Mouse (Mus musculus): Measurements from ENCODE around the gene Tspan15. TPM values are rescaled to one million over a fixed set of nuclear protein-coding genes. Genes with fewer than 3 reads are reported as not detected.
A peak's percentile ranks its signal among the peaks of the same experiment; 100 is the strongest.

Tspan15 gene
- polyA plus RNA-seq, 2 experiments from 2014 or later, result 0.15 TPM; not detected in 1

DNA sequence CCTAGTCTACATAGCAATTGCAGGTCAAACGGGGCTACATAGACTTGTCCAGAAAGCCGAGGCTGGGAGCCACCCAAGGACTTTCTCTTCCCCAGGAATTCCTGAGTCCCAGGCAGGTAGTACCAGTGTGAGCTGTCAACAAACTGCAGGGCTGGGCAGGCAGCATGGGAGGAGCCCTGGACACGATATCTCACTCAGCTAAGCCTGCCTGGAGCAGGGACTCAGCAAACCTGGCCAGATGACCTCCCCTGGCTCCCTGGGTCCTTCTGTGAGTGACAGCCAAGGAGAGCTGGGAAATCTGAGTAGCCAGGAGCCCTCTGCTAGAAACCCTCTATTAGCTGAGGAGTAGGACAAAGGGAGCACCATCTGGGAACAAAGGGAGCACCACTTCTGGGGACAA is 41.7 kb downstream of the Tspan15 start:
- ATAC-seq, result no peak

DNA sequence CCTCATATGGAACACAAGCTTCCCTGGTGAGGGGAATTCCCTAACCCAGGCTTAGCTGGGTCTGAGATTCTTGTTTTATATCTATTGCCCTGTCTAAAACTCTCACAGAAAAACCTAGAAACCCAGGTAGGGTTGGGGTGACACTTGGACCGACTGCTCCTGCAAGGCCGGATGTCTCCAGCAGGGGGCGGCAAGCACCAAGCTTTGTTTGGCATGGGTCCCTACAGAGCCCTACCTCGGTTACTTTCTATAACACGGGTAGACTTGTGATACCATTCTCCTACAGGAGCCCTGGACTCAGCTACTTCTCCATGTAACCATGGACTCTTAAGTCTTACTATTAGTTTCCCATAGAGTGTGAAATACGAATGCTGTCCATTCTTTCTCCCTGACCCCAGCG is 44.2 kb downstream of the Tspan15 start:
- ATAC-seq, result no peak

DNA sequence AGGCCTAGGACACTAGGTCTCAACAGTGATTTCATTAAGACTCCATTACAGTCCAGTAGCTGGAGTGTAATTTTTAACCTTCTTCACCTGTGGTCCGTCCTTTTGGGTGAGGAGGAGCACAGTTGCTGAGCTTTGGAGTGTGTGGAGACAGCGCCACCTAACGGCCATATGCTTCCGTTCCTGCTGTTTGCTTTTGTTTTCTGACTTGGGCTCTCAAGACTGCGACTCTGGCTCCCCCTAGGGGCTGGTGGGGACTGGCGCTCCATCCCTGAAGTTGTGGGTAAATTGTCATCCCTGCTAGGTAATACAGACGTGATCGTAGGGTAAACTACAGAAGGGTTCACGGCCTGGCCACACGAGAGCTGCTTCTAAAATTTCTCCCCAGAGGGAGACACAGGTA is 48.0 kb downstream of the Tspan15 start:
- ATAC-seq, result peak; percentile 90

DNA sequence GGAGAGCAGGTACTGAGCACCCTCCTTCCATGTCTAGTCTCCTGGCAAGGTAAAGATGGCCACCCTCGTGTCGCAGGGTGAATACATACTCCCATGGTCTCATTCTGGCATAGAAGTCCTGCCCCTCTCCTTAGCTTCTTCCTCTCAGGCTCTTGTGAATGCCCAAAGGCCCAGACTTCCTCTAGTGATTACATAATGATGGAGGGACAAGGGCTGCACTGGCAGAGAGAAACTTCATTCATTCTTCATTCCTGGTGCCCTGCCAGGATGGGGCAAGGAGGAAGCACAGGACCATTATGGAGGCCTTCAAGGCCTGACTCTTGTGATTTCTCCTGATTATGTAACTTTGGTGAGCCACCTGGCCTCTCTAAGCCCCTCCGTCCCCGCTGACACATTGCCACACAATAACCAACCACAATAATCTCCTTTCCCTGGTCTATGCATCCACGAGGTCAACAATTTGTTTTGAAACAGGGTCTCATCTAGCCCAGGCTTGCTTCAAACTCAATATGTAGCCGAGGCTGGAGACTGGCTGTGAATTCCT is 48.5 kb downstream of the Tspan15 start:
- ATAC-seq, result no peak

DNA sequence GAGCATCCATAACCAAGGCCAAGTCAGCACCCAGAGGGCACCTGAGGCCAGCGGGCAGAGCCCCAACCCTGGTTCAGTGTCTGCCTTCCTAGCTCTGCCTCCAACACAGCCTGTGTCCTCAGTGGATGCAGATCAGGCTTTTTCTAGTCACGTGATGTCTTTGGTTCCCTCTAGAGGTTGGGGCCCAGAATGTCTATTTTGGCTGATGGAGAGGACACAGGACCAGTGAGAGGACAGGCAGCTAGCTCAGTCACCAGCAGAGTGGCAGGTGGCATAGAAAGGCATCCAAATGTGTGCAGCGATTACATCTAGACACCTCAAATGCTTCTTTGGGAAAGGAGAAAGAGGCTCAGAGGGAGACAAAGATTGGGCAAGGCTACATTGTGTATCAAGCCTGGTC is 49.4 kb downstream of the Tspan15 start:
- no peak for ATAC-seq

DNA sequence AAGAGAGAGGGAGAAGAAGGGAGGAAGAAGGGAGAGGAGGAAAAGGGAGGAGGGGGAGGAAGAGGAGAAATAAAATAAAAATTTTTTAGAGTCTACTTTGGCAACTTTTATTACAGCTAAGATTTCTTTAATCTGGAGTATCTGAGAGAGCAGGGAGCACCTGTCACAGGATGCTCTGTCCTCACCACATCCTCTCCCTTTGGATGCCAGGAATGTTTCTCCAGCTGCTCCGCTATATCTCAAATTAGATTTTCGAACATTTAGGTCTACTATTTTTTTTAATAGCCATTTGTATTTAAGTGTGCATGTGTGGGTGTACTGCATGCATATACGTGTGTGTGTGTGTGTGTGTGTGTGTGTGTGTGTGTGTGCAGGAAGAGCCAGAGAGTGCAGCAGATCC is 51.1 kb downstream of the Tspan15 start:
- no peak for ATAC-seq

DNA sequence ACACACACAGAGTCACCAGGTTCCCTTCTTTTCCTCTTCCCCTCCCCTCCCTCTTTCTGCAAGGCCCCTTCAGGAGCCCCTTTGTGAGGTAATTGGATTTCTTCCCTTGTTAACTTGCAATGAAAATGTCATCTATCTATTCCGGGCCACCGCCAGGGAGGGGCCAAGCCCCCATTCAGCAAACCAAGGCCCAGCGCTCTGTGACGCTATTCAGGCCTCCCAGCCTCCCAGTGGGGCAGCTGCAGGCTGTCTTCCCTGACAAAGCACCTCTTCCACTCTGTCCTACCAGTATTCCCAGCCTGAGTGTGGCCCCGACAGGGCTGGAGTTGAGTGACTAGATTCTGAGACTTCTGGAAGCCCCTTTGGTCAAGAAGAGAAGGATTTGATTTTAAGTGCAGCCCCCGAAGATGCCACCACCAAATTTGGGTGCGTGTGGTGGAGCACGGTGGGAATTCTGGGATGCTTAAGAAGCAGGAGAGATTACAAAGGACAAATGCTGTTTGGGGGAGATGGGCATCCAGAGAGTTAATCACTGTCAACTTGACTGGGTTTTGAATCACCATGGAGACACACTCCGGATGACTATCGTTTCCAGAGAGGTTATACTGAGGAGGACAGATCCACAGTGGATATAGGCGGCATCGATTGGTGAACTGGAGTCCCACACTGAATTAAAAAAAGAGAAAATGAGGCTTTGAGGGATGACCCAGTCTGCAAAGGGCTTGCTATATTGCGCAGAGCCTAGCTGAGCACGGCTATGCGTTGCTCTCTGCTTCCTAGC is 56.3 kb downstream of the Tspan15 start:
- ATAC-seq, result no peak

DNA sequence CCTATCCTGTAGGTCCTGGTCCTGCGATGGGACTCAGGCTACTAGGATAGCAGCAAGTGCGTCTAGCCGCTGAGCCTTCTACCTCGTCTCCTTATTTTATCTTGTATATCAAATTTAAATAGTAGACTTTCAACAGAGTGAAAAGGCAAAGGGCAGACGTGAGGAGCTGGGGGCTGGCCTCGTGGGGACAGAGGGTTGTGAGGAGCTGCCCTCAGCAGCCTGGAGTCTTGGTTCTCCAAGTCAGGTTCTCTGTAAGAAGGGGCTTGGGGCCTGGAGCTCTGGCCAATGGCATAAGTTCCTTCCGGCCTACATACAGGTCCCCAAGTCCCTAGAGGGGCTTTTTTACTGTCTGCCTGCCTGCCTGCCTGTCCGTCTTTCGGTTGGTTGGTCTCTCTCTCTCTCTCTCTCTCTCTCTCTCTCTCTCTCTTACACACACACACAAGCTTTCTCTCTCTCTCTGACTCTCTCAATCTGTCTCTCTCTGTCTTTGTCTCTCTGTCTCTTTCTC is 57.1 kb downstream of the Tspan15 start:
- ATAC-seq, result no peak

DNA sequence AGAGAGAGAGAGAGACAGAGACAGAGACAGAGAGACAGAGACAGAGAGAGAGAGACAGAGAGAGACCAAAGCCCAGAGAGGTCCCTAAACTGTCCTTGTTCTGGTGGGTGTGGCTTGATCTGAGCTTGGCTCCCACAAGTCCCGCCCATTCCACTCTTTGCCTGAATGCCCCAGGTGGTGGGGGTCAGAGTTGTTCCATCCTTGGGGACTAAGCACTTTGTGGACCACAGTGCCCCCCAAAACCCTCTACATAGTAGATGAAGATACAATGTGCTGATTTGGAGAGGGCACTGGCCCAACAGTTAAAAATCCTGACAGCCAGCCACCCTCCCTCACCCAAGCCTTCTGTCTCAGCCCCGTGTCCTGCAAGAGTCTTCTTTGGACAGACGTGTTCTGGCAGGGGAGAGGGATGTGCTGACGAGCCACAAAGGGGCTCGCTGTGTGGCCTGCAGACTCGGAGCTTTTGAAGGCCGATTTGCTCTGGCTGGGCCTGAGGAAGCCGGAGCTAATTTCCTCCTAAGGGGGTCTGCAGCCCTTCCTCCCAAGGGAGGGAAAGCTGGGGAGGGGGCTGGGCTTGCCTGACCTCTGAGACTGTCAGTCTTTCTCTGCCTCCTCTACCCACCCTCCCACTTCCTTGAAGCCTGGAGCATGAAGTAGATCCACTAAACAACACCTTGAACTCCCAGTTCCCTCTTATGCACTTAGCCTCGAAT is 58.1 kb downstream of the Tspan15 start:
- no peak for ATAC-seq

DNA sequence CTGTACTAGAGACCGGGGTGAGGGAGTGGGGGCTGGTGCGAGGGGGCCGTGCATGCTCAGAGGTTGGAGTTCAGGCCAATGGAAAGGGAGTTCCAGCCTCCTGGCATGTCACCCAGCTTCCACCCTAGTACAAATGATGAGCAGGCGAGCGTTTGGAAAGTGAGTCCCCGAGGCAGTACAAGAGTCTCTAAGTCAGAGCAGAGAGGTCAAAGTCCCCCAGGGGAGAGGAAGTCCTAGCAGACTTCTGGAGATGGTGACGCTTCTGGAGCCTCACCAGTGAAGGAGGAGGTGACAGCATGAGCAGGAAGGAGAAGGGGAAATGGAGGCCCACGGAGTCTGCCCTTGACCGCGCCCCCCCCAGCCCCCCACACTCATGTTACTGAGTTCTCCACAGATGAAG is 68.6 kb downstream of the Tspan15 start:
- no peak for ATAC-seq

DNA sequence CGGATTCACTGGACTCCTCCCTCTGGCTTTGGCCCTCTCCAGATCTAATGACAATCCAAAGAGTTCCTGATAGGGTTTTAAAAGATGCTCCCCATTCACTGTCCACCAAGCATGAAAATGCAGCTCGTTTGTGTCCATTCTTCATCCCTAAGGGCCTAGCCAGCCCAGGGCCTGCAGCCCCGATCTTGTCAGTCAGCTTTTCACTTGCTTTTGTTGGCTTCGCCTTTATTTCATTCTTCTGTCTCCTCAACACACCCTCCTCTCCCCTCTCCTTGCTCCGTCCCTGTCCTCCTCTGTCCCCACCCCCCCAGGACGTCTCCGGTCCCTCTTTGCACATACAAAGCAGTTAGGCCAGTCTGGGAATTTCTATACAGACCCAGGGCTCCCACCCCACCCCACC is 81.1 kb downstream of the Tspan15 start:
- ATAC-seq, result no peak

DNA sequence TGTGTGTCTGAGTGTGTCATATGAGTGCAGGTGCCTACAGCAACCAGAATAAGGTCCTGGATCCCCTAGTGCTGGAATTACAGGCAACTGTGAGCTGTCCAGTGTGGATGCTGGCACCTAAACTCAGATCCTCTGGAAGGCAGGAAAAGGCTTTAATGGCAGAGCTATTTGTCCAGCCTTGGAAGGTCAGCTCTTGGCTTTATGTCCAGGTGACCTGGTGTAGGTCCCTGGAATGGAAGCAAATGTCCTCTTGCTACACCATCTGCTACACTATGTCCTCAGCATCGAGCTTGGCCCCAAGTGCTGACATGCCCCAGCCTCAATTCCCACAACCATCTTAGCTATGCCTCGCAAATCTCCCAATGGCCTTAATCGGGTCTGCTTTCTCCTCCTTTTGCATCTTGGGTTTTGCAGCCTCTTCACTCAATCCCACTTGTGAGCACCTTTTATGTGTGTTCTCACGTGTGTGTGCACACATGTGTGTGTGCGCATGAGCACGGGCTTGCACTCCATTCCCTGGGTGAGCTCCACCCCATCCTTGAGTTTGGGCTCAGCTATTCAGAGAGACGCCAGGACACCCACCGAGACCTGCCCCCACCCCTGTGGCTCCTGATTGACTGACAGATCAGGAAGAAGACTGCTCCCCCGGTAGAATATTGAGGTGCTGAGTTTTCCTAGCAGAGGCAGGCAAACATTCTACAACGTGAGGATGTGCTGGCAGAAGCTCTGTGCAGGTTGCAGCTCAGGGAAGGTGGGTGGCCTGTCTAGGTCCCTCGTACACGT is 83.4 kb downstream of the Tspan15 start:
- no peak for ATAC-seq

DNA sequence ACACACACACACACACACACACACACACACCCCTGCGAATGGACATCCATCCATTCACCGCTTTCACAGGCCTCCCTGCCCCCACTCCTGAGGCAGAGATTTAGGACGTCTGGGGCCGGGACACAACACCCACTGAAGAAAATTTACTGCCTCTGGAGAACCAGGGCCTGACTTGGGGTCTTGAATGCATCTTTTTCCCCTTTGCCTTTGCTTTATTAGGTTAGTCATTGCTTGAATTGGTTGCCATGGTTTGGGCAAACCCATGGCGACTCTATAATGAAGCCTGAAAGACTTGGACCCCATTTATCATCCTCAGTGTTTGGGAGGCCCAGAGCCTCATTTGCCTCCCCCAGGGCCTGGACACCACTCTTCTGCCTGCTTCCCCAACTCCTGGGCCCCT is 85.1 kb downstream of the Tspan15 start:
- no peak for ATAC-seq

DNA sequence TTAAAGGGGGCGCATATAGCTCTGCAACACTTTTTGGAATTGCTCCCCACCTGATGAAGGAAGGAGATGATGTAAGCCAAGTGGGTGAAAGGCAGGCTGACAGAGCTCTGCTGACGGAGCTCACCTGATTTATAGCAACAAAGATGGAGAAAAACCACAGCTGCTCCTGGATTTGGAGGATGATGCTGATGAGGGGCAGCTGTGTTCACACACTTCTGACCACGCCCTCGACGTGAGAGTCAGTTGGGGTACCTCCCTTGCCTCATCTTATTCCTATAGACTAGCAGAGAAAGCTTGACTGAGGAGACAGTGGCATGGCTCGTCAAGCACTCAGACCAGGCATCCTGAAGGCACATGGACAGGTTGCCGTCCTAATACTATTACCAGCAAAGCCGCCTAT is 87.2 kb downstream of the Tspan15 start, which contains the start of gene Fam241b:
Fam241b (minus strand) TSS at position 101 of the 400 bp plus-strand sequence.
- no peak for ATAC-seq

DNA sequence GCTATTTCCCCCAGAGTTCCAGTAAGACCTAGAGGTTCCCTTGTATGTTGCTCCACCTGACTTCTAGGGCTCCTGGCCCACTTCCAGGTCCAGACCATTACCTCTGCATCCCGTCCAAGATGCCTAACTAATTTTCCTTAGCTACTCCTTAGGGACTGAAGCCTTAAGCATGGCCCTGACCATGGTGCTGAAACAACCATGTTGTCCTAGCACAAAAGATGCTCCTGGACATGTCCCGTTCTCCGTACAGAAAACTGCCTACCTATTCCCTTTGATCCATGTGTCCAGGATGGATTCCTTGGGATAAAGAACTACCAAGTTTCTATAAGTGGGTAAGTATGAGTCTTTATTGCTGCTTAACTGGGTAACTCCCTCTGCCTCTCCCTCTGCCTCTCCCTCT is 93.0 kb downstream of the Tspan15 start:
- ATAC-seq, result no peak

DNA sequence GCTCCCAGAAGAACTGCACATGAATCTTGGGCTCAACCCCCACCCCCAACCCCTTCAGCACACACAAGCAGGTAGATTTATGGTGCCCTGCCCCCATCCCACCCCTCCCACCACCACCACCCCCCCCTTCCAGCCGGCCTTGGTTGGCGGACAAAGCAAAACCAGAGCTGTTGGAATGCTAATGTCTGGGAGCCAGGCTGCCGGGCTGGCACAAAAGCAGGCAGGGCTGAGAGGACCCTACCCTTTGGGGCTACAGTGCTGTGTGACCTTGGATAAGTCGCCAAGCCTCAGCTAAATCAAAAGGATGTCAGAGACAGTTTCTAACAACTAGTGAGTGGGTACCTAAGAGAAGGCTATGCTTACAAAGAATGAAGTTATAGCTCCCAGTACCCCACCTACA is 93.9 kb downstream of the Tspan15 start:
- no peak for ATAC-seq

DNA sequence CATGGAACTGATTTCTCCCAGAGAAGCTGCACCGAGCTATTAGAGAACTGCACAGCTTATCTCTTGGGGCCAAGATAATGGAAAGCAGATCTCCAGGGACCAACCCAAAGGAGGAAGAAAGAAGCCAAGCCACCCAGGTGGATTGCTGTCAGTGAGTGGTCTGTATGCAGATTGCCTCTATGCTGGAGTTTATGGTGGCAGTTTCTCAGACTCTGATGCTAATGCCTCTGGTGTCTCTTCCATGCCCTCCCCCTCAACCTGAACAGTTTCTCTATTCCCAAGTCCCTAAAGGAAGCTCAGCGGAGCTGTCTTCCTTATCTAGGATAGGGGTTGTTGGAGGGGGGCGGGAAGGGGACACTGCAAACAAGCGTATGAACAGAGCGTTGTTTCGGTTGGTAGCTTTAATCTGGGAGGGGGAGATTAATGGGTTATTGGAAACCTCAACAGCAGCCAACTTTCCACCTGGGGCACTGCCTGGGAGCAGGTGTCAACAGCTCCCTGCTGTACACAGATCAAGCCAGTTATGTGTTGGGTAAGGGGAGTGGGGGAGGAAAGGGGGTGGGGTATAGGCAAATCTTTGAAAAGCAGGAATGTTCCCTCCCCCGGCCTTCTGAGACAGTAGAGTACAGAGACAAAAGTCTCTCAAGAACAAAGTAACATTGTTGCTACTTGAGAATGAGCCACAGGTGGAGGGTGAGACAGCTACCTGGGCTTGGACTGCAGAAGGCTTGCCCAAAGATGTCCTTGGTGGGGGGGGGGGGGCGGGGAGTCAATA is 95.2 kb downstream of the Tspan15 start:
- no peak for ATAC-seq

Other genes with a start within 250 kb of the Tspan15 start
- gene Neurog3, start 98.2 kb downstream of the Tspan15 start, polyA plus RNA-seq (2017; shearing (Covaris generic)), result not detected
- 1 to 10 TPM; 2.9 to 3.3 TPM for gene Fam241b, start 87.3 kb downstream of the Tspan15 start, polyA plus RNA-seq (2017; shearing (Covaris generic))
- not detected for gene Tacr2, start 21.2 kb upstream of the Tspan15 start, polyA plus RNA-seq (2017; shearing (Covaris generic))
- 10 to 100 TPM; 52.7 to 92.5 TPM for gene Hk1, start 148.7 kb upstream of the Tspan15 start, polyA plus RNA-seq (2017; shearing (Covaris generic))
- under 1 TPM in 1 of 2 experiments, not detected in 1; 0.16 TPM for gene Hkdc1, start 191.2 kb upstream of the Tspan15 start, polyA plus RNA-seq (2017; shearing (Covaris generic))
- gene 4930507D05Rik, start 218.2 kb upstream of the Tspan15 start, polyA plus RNA-seq (2017; shearing (Covaris generic)), result not detected
- gene Supv3l1, start 218.5 kb upstream of the Tspan15 start, polyA plus RNA-seq (2017; shearing (Covaris generic)), result 1 to 10 TPM; 9.0 to 10.0 TPM

Measured in activated CD4-positive, CD25-positive, alpha-beta regulatory T cell, adult 4 months (primary cell).